Mouse (Mus musculus) embryo, embryonic 9.5 days (tissue): Measurements from ENCODE around the gene Gm960.

Source experiments
- DNase-seq: peaks from one replicate; pipeline ENCODE4 v3.0.0-alpha.2; 2017; ENCODE audit errors: extremely low spot score

The Gm960 gene

GRCm38 (mm10) chr19:4624406-4625178 is 73.9 kb downstream of the Gm960 start:
- DNase-seq: no peak

DNA sequence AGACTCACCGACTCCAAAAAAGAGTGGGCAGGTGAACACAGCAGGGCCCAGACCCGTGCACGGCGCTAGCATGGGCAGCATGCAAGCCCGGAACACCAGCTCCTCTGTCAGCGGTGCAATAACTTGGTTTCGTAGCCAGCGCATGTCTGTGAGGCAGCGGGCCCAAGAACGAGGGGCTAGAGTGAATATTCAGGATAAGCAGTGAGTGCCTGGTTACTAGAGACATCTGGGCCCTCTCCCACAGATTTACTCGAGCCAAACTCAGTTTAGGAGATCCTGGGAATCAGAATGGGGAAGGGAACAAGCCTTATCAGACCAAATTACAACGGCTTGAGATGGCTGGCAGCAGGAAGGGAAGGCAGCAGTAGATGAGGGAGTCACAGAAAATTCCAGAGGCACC is 74.5 kb downstream of the Gm960 start:
- DNase-seq: no peak

- no peak for DNase-seq
Measured at GRCm38 (mm10) chr19:4623419-4623818, 75.0 kb downstream of the Gm960 start.

- DNase-seq: no peak
Measured at GRCm38 (mm10) chr19:4622780-4623179, 75.7 kb downstream of the Gm960 start.

DNA sequence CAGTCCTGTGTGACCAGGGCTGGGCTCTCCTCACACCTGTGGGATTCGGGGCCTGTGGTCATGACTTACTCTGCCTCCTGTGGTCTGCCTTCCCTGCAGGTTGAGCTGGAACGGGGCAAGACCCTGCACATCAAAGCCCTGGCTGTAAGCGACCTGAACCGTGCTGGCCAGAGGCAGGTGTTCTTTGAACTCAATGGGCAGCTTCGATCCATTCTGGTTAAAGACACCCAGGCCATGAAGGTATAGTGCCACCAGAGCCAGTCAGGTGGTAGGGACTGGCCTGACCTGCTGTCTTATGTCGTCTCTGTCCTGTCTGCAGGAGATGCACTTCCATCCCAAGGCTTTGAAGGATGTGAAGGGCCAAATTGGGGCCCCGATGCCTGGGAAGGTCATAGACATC is 77.7 kb downstream of the Gm960 start:
- DNase-seq: no peak

- DNase-seq: no peak
Measured at GRCm38 (mm10) chr19:4619461-4619860, 79.0 kb downstream of the Gm960 start.

GRCm38 (mm10) chr19:4618183-4618582 is 80.3 kb downstream of the Gm960 start:
- DNase-seq: peak; percentile 52

- DNase-seq: no peak
Measured at GRCm38 (mm10) chr19:4616546-4616945, 81.9 kb downstream of the Gm960 start.

DNA sequence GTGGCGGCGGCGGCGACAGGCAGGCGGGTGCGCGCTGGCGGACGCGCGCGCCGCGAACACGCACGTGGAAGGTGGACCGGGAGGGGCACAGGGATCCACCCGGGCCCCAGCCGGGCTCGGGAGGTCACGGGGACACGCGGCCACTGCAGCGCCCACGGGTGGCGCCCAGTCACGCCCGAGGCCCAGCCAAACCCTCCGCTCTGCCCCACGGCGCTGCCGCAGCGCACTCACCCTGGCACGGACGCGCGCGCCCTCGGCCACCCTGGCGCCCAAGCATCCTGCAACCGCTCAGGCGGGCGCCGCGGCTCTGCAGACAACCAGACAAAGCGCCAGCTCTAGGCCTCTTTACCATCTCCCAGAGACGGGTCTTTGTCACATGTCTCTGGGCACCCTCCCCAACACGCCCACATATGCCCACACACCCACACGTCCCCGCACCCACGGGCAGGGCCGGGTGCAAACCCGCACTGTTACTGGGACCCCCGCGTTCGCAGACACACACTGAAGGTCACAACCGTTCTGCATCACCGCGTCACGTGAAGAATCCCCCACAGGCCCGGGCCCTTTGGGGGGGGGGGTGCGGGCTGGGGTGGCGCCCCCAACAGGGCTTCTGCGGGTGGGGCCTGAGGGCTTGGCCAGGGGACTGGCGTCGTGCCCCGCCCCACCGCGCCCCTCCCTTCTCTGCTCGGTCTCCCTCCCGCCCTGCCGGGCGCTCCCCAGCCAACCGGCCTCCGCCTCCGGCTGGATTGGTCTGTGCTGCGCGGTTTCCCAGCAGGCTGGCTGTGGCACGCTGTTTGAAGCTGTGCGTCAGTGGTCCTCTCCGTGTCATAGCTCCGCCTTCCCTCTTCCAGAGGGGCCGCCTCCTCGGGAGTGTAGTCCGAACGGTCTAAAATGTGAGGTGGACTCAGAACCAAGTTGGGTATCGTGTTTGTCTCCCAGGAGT is 83.0 kb downstream of the Gm960 start, which contains the start of gene Lrfn4:
TSS of gene Lrfn4 (minus strand) at position 517 of the 943 bp plus-strand sequence.
- peak; percentile 93 for DNase-seq

DNA sequence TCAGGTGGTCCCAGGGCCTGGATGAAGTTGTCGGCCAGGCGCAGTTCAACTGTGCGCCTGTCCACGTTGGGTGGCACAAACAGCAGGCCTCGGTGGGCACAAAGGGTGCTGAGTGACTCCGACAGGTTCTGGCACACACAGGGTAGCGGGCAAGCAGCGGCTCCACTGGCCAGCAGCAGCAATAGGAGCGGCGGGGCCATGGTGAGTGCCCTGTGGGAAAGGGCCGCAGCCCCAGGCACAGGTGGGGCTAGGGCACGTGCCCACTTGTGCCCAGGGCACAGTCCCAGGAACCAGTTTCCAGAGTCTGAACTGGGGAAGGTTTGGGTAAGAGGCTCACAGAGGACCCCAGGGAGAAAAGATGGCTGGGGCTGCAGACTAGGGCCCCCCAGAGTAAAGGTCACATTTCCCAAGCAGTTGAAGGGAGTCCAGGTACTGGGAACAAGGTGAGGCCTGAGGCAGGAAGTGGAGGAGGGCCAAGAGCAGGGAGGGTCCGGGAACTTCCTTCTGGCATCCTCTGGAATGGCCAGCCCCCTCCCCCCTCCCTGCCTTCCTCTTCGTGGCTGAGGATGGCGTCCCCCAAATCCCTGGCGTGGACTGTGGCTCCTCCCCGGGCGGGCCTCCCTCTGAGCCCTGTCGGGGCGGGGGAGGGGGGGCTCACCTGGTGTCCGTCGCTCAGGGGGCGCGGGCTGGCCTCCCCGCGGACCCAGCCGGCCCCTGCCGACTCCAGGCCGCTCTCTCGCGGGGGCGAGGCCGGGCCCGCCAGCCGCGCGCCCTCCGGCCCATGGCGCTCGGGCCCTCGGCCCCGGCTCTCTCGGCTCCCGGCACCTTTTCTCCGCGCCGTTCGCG is 83.9 kb downstream of the Gm960 start:
- peak; percentile 62 for DNase-seq

DNA sequence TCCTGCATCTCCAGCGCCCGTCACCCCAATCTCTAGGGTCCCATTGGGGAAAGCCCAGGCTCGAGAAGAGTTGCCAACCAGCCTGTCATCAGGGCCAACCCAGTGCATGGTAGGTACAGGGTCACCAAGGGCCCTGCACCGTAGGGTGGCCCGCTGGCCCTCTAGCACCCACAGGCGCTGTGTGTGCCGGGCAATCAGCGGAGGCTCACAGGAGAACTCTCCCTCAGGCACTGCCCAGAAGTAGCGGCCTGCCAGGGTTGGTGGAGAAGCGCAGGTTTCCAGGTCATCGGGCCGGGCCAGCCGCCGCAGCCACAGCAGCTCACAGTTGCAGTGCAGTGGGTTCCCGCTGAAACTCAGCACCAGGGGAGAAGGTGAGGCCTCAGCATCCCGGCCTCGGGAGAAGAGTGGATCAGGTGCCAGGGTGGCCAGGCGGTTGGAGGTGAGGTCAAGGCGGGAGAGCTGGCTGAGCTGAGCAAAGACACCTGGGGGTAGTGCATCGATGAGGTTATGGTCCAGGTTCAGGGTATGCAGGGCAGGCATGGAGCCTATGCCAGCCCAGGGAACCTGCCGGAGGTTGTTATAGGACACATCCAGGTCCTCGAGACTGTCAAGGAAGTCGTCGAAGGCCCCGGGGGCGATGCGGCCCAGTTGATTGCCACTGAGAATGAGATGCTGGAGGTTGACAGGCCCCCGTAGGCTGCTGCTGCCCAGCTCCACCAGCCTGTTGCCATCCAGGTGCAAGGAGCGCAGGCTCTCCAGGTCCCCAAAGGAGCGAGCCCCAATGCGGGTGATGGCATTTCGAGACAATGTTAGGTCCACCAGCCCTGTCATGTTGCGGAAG is 84.8 kb downstream of the Gm960 start:
- DNase-seq: no peak

GRCm38 (mm10) chr19:4612181-4612961 is 86.1 kb downstream of the Gm960 start:
- DNase-seq: no peak

GRCm38 (mm10) chr19:4610109-4610508 is 88.4 kb downstream of the Gm960 start:
- DNase-seq: no peak

GRCm38 (mm10) chr19:4608511-4608910 is 90.0 kb downstream of the Gm960 start:
- no peak for DNase-seq

- no peak for DNase-seq
Measured at GRCm38 (mm10) chr19:4607406-4607805, 91.1 kb downstream of the Gm960 start.

DNA sequence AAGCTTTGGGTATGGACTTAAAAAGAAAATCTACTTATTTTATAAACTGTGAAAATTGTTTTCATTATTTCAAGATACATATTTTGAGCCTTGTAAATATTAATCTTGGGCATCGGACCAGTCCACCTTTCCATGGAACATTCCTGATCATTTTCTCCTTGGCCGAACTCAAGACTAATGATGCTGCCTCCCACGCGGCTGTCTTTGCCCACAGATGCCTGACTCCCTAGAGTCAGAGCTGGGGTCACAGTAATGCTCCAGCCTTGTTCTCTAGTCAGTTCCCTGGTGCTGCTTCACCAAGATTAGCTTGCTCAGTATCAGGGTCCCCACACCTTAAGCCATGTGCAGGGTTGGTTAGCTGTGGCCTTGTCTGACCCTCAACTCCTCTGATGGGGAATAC is 92.8 kb downstream of the Gm960 start:
- DNase-seq: no peak

DNA sequence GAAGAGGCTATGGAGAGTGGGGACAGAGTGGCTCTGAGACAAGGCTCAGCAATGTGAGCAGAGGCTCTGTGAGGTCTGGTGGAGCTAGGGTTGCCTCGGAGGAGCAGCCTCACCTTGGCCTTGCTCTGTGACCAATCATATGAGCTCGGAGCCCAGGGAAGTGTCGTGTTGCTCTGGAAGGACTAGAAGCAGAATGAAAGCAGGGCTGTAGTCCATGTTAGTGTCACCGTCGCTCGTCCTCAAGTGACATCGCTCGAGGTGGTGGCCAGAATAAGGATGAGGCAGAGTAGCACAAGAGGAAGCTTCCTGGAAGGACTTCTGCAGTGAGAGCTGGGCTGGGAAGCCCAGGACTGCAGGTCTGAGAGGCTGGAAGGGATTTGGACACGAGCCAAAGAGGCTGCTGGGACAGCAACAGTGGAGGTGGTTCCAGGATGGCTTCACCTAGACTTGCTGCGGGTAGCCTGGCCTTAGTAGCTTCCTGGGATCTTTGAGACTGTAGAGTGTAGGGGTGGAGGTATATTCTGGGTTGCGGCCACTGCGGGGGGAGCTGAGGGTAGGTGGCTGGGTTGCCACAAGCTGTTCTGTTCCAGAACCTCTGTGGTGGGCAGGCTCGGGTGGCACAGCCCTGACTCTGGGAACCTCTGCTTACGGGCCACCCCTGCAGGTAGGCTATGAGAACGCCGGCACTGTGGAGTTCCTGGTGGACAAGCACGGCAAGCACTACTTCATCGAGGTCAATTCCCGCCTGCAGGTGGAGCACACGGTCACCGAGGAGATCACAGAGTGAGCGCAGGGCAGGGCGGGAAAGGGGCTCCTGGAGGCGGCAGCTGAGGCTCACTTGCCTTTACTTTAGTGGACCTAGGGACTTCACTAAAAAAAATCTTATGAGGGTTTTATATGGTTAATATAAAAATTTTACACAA is 94.4 kb downstream of the Gm960 start:
- peak; percentile 53 for DNase-seq

GRCm38 (mm10) chr19:4602459-4602858 is 96.0 kb downstream of the Gm960 start:
- DNase-seq: no peak

GRCm38 (mm10) chr19:4596071-4596470 is 102.4 kb downstream of the Gm960 start:
- DNase-seq: no peak
